Mouse (Mus musculus) lung, adult 18-20 months (tissue): ENCODE measurements around the gene Skap1.
A peak's percentile ranks its signal among the peaks of the same experiment; 100 is the strongest.

ENCODE experiments used
- DNase-seq, 2 experiments: peaks; one replicate each; pipeline ENCODE4 v3.0.0; 2022; ENCODE audit warnings: mixed read lengths in 2 of 2

The Skap1 gene

GRCm38 (mm10) chr11:96631521-96631920 is 167.1 kb downstream of the Skap1 start:
- DNase-seq: no peak

- DNase-seq: no peak
These were observed 173.5 kb downstream of the Skap1 start for GRCm38 (mm10) chr11:96637927-96638326.

GRCm38 (mm10) chr11:96639805-96640204 is 175.4 kb downstream of the Skap1 start:
- no peak for DNase-seq

- no peak for DNase-seq
These were observed 178.1 kb downstream of the Skap1 start for GRCm38 (mm10) chr11:96642173-96643140.

DNA sequence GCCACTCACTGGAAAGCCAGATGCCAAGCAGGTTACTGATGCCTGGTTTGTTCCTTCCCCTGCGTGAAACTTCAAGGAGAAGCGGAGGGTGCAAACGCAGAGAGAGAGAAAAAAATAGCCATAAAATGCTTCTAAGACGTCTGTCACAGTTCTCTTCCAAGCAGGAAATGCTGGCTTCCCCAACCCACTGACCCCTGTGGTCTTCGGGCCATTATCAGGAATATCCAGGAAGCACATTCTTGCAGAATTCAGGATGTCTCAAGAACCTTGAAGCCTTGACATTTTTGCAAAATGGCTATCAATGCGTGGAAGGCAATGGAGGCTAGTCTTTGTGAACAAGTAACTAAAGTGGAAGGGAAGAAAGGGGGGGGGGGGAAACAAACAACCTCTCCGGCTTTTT is 180.6 kb downstream of the Skap1 start:
- DNase-seq: no peak

DNA sequence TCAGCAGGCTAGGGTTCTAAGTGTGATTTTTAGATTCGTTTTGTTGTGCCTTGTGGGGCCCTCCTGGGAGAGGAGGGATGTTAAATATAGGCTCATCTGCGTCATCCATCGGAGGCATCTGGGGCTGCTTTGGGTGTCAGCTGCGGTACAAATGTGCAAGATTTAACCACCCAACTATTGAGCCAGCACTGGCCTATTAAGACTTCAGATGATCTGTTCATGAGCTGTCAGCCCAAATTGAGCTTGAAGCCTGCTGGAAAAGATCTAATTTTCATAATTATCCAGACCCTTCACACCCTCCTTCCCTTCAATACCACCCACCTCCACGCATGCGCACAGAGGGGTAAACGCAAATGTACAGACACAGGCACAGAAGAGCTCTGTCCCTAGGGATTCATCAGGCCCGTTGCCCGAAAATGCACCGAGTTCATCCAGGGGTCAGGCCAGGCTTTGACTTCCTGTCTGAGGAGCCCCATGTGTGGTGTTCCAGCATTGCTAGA is 181.2 kb downstream of the Skap1 start:
- DNase-seq: no peak

- no peak for DNase-seq
These were observed 187.5 kb downstream of the Skap1 start for GRCm38 (mm10) chr11:96651848-96652247.

DNA sequence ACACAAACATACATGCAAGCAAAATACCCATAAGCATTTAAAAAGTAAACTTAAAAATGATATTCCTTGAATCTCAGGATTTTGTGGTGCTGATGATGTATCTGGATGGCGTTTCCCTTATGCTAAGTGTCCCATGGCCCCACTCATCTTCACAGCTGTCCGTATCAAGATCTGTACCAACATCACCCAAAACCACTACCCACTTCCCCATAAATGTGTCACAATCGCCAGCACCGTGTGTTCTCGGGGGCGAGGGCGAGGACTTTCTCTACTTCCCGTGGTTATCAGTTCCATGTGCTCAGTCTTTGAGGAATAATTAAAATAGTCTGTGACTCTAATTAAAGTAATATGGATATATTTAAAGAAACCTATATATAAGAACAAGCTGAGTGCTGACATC is 189.5 kb downstream of the Skap1 start:
- no peak for DNase-seq

GRCm38 (mm10) chr11:96658420-96658819 is 194.0 kb downstream of the Skap1 start:
- no peak for DNase-seq

- no peak for DNase-seq
These were observed 202.5 kb downstream of the Skap1 start for GRCm38 (mm10) chr11:96666924-96667323.

DNA sequence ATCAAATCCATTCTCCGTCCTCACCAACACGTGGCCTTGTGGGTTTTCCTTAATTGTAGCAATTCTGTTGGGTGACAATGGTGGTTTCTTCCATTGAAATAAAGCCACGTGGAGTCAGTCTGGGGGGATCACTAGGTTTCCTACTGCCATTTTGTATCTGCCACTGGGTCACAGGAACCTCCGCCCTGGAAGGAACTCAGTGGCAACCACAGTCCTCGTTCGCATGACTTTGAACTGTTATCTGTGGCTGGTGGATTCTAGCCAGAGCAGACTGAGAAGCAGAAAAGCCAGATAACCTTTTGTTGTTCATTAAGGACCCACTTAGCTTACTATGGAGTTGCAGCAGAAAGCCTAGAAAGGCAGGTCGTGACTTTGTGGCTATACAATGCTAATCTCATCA is 204.0 kb downstream of the Skap1 start:
- no peak for DNase-seq

DNA sequence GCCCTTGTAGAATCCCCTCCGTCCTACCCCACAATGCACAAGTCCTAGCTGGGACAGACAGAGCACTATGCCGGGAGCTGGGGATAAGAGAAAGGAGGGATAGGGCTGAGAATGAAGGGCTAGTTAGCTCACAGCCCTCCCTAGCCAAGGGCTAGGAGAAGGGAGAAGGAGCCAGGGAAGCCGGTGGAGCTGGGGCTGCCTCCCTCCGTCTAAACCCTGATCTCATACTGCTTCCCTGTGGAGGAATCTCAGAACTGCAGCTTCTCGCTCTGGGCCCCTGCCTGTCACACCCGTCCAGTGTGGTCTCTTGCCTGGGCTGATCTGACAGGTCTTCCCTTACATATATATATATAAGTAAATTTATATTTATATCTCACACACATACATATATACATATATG is 209.4 kb downstream of the Skap1 start:
- DNase-seq: peak in 1 of 2 experiments; percentile 11

DNA sequence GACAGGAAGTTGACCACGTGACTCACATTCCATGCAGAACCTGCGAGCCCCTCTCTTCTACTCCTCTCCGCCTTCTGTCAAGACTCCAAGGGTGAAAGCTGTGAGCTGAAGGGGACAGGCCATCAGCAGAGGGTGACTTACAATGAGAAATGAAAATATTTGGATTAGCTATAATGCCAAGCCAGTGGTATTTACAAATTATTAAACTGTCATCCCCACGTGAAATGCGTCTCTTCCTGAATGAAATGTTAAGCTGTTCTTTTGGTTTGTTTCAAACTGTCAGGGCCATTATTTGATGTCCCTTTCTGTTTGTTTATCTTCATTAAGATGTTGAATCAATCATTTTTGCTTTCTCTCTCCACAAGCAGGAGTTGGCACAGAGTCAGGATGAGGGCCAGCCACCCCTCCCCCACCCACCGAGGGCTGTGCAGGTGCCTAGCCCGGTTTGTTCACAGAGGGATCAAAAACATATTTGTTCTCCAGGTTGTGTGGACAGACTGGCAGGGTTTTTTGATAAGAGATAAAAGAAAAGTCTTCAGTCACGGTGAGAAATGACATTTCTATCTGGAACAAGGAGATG is 210.5 kb downstream of the Skap1 start:
- DNase-seq: peak in 1 of 2 experiments; percentile 17

GRCm38 (mm10) chr11:96678026-96678425 is 213.6 kb downstream of the Skap1 start:
- DNase-seq: no peak

- DNase-seq: no peak
These were observed 214.6 kb downstream of the Skap1 start for GRCm38 (mm10) chr11:96679026-96679425.

DNA sequence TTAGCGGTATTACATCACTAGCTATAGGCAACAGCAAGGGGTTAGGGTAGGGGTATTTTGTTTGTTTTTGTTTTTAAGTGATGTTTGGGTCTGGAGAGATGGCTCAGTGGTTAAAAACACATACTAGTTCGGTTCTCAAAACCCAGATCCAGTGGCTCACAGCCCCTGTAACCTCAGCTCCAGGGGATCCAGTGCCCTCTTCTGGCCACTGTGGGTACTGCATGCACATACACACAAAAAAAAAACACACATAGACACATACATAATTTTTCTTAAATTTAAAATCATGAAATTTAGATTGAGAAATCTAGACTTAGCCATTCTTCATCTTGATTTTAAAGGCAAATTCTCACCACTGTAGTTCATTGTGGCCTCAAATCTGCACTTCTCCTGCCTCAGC is 221.0 kb downstream of the Skap1 start:
- no peak for DNase-seq

DNA sequence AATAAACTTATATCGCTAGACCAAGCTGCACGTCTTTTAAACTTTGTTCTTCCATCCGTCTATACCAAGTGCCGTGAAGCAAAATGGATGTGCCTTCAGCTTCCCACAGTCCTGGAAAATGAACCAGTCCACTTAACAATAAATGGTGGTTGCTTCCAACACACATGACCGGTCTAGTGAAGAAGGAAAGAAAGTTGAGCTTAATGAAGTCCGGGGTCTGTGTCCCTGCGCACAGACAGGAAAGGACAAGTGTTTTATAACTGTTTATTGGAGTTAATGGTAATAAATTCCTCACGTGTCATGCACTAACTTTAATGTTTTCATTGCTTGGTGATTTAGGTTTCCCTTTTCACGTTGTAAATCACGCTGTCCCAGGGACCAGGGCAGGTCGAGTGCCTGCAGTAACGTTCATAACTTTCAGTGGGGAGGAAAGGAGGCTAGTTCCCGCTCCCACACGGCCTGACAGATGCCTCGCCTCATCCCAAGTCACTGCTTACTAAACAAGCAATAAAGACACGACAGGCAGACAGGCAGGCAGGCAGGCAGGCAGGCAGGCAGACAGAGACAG is 222.4 kb downstream of the Skap1 start:
- no peak for DNase-seq

DNA sequence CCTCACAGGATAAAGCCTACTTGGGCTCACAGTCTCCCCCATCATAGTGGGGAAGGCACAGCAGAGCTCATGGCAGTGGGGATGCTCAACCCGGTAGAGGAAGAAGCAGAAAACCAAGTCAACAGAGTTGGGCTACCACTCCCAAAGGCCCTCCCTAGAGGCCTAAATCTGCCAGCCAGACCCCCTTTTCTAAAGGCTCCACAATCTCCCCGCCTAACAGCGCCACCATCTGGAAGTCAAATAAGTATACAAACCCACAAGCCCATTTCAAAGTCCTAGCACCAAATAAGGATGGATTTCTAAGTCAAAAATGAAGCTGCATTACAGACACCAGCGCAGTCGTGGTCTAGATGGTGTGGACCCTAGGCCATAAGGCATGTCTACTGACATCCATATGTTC is 227.9 kb downstream of the Skap1 start:
- DNase-seq: no peak

DNA sequence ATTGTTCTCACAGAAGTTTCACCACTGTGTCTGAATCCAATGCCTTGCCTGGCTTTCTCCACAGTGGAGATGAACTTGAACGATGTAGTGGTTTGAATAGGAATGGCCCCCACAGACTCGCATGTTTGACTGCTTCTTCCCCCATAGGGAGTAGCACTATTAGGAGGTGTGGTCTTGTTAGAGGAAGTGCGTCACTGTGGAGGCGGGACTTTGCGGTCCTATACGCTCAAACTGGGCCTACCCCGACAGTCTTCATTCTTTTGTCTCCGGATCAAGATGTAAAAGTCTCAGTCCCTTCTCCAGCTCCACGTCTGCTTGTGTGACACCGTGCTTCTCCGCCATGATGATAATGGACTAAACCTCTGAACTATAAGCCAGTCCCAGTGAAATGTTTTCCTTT is 229.0 kb downstream of the Skap1 start:
- no peak for DNase-seq

GRCm38 (mm10) chr11:96694774-96695173 is 230.4 kb downstream of the Skap1 start:
- no peak for DNase-seq

DNA sequence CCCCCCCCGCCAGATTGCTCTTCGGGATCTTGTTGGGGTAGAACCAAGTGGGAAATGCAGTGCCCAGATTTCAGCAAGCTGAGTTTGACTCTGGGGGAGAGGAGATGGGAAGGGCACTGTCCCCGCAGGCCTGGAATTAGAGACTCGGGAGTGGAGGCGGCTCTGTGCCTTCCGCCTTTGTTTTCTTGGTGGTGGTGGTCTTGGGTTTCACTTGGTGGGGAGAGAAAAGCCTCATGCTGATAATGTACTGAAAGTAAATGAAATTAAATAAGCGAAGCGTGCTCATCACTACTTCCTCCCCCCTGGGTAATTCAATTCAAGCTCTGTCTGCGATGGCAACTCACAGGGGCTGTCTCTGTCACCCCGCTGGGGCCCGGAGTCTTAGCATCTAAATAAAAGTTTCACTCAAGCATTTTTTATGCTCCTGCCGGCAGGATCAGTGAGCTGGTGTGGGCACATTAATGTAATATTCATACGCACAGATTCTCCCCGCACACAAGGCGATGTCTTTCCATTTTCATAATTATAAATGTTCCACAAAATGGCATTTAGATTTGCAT is 231.9 kb downstream of the Skap1 start:
- DNase-seq: no peak

GRCm38 (mm10) chr11:96696842-96697455 is 232.6 kb downstream of the Skap1 start:
- DNase-seq: peak; percentile 11 to 42

DNA sequence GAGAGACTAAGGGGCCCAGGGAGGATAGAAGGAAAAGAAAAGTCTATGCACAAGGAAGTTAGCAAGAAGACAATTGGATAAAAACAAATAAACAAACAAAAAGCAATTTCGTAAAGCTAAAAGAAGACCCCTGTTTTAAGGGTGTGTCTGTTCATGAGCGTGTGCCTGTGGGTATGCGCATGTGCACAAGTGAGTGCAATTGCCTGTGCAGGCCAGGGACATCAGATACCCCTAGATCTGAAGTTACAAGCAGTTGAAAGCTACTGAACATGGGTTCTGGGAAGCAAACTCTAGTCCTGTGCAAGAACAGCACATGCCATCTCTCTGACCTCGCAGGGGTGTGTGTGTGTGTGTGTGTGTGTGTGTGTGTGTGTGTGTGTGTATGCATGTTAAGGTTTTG is 233.1 kb downstream of the Skap1 start:
- DNase-seq: no peak
